Comparison of ENCODE assay signal across 7 mouse cellular contexts in genomic region chr11:11461635-11462560, GRCm38 (mm10). TPM values are rescaled to one million over a fixed set of nuclear protein-coding genes. Genes with fewer than 3 reads are reported as not detected.
DNase-seq lines count a peak whose midpoint lies in the region; ATAC-seq and TF ChIP-seq lines count a peak whose summit lies in the region.

Gene Spata48, plus strand, starts transcription at chr11:11462094.
Gene Zpbp, minus strand, starts transcription at chr11:11462408.

- peak within 1 kb of the TSS; percentile 64 for H3K9ac ChIP-seq in embryonic facial prominence, embryonic 11.5 days (replicated peaks; ENCODE audit: low read length)
- peak within 1 kb of the TSS; percentile 61 for H3K9ac ChIP-seq in limb, embryonic 11.5 days (ENCODE audit: low read length)
- H3K9ac ChIP-seq in midbrain, embryonic 14.5 days (replicated peaks; ENCODE audit: low read length), result peak within 1 kb of the TSS; percentile 50

- H3K27ac ChIP-seq in embryonic facial prominence, embryonic 11.5 days (replicated peaks; ENCODE audit: low read depth, low read length), result no peak within 1 kb of the TSS
- no peak within 1 kb of the TSS for H3K27ac ChIP-seq in limb, embryonic 11.5 days (replicated peaks; ENCODE audit: low read depth, low read length)
- peak within 1 kb of the TSS; percentile 83 for H3K27ac ChIP-seq in midbrain, embryonic 14.5 days (replicated peaks; ENCODE audit: low read depth, low read length)
- H3K27ac ChIP-seq in spleen, adult 2 months (ENCODE audit: insufficient read depth, low read length), result peak within 1 kb of the TSS; percentile 81

- TF ChIP-seq CTCF in spleen, adult 2 months (IDR thresholded peaks at IDR 0.05; ENCODE audit: extremely low read depth, insufficient read depth, insufficient read length, insufficient replicate concordance), result peak; percentile 82

- H3K4me2 ChIP-seq in embryonic facial prominence, embryonic 11.5 days (ENCODE audit: low read depth, low read length), result peak within 1 kb of the TSS; percentile 61
- peak within 1 kb of the TSS; percentile 52 for H3K4me2 ChIP-seq in limb, embryonic 11.5 days (ENCODE audit: low read depth, severe bottlenecking)
- H3K4me2 ChIP-seq in midbrain, embryonic 14.5 days (ENCODE audit: low read length), result peak within 1 kb of the TSS; percentile 73

- peak; percentile 50; the same call in 1 of the 2 replicates for TF ChIP-seq POLR2A in spleen, adult 2 months (IDR thresholded peaks at IDR 0.05; ENCODE audit: low read depth, low read length)

- WGBS in embryonic facial prominence, embryonic 11.5 days, result 3% methylated on average over 50 of the region's 66 CpGs
- WGBS in limb, embryonic 11.5 days, result 3% methylated on average over 64 of the region's 66 CpGs
- 3% methylated on average over 64 of the region's 66 CpGs for WGBS in midbrain, embryonic 14.5 days
- under 1% methylated on average over 66 of the region's 66 CpGs for WGBS in spleen, adult 2 months

- peak; percentile 92 for DNase-seq in adrenal gland, postnatal 14 days
- DNase-seq in embryonic facial prominence, embryonic 11.5 days (ENCODE audit: low spot score), result peak; percentile 91
- peak; percentile 98 for DNase-seq in heart, adult 11 months
- peak; percentile 94 for DNase-seq in kidney, adult 18-20 months
- DNase-seq in limb, embryonic 11.5 days (ENCODE audit: low spot score), result peak; percentile 92
- peak; percentile 94 for DNase-seq in midbrain, embryonic 14.5 days
- peak; percentile 91 to 93 for DNase-seq in spleen, adult 2 months (ENCODE audit: low read depth in 1 of 2, low spot score in 2 of 2)

- peak within 1 kb of the TSS; percentile 52 for H3K4me3 ChIP-seq in embryonic facial prominence, embryonic 11.5 days (ENCODE audit: low read depth, low read length)
- H3K4me3 ChIP-seq in limb, embryonic 11.5 days (ENCODE audit: low read depth, low read length), result peak within 1 kb of the TSS; percentile 44
- peak within 1 kb of the TSS; percentile 63 for H3K4me3 ChIP-seq in midbrain, embryonic 14.5 days (replicated peaks; ENCODE audit: low read depth, low read length)
- H3K4me3 ChIP-seq in spleen, adult 2 months (ENCODE audit: extremely low read depth, insufficient read depth, insufficient read length), result peak within 1 kb of the TSS; percentile 83

- H3K9me3 ChIP-seq in embryonic facial prominence, embryonic 11.5 days (replicated peaks; ENCODE audit: control insufficient read depth, low read length), result no peaks in the 10 kb centered on the region
- H3K9me3 ChIP-seq in limb, embryonic 11.5 days (ENCODE audit: control insufficient read depth, low read length), result no peaks in the 10 kb centered on the region
- H3K9me3 ChIP-seq in midbrain, embryonic 14.5 days (ENCODE audit: control insufficient read depth, low read length), result no peaks in the 10 kb centered on the region

- ATAC-seq in embryonic facial prominence, embryonic 11.5 days (replicated peaks; ENCODE audit: insufficient number of reproducible peaks, low FRiP score, low TSS enrichment, low read depth), result peak; percentile 96
- peak; percentile 97 for ATAC-seq in limb, embryonic 11.5 days (ENCODE audit: insufficient number of reproducible peaks, low FRiP score, low TSS enrichment, low read depth)
- ATAC-seq in midbrain, embryonic 14.5 days (ENCODE audit: low FRiP score, low TSS enrichment), result peak; percentile 94

- H3K27me3 ChIP-seq in embryonic facial prominence, embryonic 11.5 days (ENCODE audit: control insufficient read depth, insufficient read depth, low read length), result no peaks in the 10 kb centered on the region
- H3K27me3 ChIP-seq in limb, embryonic 11.5 days (ENCODE audit: control insufficient read depth, insufficient read depth, low read length), result no peaks in the 10 kb centered on the region
- no peaks in the 10 kb centered on the region for H3K27me3 ChIP-seq in midbrain, embryonic 14.5 days (ENCODE audit: control insufficient read depth, insufficient read depth, low read length)
- no peaks in the 10 kb centered on the region for H3K27me3 ChIP-seq in spleen, adult 2 months (ENCODE audit: control insufficient read depth, insufficient read depth, low read length)

- no peaks in the 10 kb centered on the region for H3K36me3 ChIP-seq in embryonic facial prominence, embryonic 11.5 days (replicated peaks; ENCODE audit: control insufficient read depth, insufficient read depth, low read depth, low read length)
- no peaks in the 10 kb centered on the region for H3K36me3 ChIP-seq in limb, embryonic 11.5 days (ENCODE audit: control insufficient read depth, insufficient read depth, low read length)
- no peaks in the 10 kb centered on the region for H3K36me3 ChIP-seq in midbrain, embryonic 14.5 days (ENCODE audit: control insufficient read depth, insufficient read depth, low read length)
- no peaks in the 10 kb centered on the region for H3K36me3 ChIP-seq in spleen, adult 2 months (ENCODE audit: control insufficient read depth, insufficient read depth, low read length)

- no peaks in the 10 kb centered on the region for H3K4me1 ChIP-seq in embryonic facial prominence, embryonic 11.5 days (ENCODE audit: control insufficient read depth, insufficient read depth, low read length)
- H3K4me1 ChIP-seq in limb, embryonic 11.5 days (ENCODE audit: control insufficient read depth, insufficient read depth, low read length), result no peaks in the 10 kb centered on the region
- peaks cover 6% of the 10 kb centered on the region; the same call in 1 of the 2 replicates for H3K4me1 ChIP-seq in midbrain, embryonic 14.5 days (ENCODE audit: control insufficient read depth, insufficient read depth, low read length)
- H3K4me1 ChIP-seq in spleen, adult 2 months (ENCODE audit: control insufficient read depth, insufficient read depth, insufficient read length), result no peaks in the 10 kb centered on the region

RNA-seq across cellular contexts. Expression of gene Spata48, which starts in this region (rescaled TPM):
- 0.86 and 0.96 TPM in 2 replicates for total RNA-seq in adrenal gland, postnatal 14 days (2021)
- polyA plus RNA-seq in embryonic facial prominence, embryonic 11.5 days (2014; fragmentation: Nextera tagmentation; extraction: Ambion mirVana), result 2.0 and 3.1 TPM in 2 replicates
- polyA plus RNA-seq in limb, embryonic 11.5 days (2014; fragmentation: Nextera tagmentation; extraction: Ambion mirVana), result 2.5 and 3.2 TPM in 2 replicates
- 0.76 and 0.86 TPM in 2 replicates for polyA plus RNA-seq in midbrain, embryonic 14.5 days (2014; fragmentation: Nextera tagmentation; extraction: Ambion mirVana)
- 1.7 and 3.5 TPM in 2 replicates for polyA plus RNA-seq in spleen, adult 2 months (2012; rRNA removed)

RNA-seq across cellular contexts. Expression of gene Zpbp, which starts in this region (rescaled TPM):
- 0.48 and 0.68 TPM in 2 replicates for total RNA-seq in adrenal gland, postnatal 14 days (2021)
- 0.60 and 0.79 TPM in 2 replicates for polyA plus RNA-seq in embryonic facial prominence, embryonic 11.5 days (2014; fragmentation: Nextera tagmentation; extraction: Ambion mirVana)
- polyA plus RNA-seq in limb, embryonic 11.5 days (2014; fragmentation: Nextera tagmentation; extraction: Ambion mirVana), result 0.41 and 0.83 TPM in 2 replicates
- polyA plus RNA-seq in midbrain, embryonic 14.5 days (2014; fragmentation: Nextera tagmentation; extraction: Ambion mirVana), result 1.1 and 1.2 TPM in 2 replicates
- polyA plus RNA-seq in spleen, adult 2 months (2012; rRNA removed), result 0.19 and 0.38 TPM in 2 replicates

Comparison
In these comparisons a context has a peak if more than half of its experiments do, and no peak if none do; other contexts are left out.
1. Peak in DNase-seq in adrenal gland, postnatal 14 days; RNA of the genes that start here not detected or under 1 TPM.
2. H3K27ac ChIP-seq: peak in midbrain, embryonic 14.5 days (single experiment) and spleen, adult 2 months (single experiment); none in embryonic facial prominence, embryonic 11.5 days (single experiment) and limb, embryonic 11.5 days (single experiment).
3. Peak in every context shown above with its lines, with median percentiles within 50 percentile points of each other: DNase-seq, ATAC-seq, H3K4me2 ChIP-seq, H3K4me3 ChIP-seq and H3K9ac ChIP-seq.